Mouse (Mus musculus): ENCODE measurements around the gene Aifm1. TPM values are rescaled to one million over a fixed set of nuclear protein-coding genes. Genes with fewer than 3 reads are reported as not detected.
A peak's percentile ranks its signal among the peaks of the same experiment; 100 is the strongest.

The Aifm1 gene
- polyA plus RNA-seq, 1 experiment from 2014 or later = 65.7 TPM

DNA sequence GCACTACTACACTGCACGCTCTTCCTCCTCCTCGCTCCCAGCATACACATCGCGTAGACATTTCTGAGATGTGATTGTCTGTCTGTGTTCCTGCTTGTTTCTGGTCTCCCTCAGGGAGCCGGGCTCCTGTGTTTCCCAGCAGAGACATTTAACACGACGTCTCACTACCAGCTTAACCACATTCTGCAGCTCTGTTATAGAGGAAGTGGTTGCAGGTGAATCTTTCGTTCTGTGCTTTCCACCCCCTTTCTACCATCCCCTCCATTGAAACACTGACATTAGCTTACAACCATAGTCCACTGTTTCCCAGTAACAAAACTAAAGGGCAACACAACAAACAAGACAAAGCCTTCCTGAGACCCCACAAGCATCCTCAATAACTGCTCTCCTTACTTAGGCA, 19.6 kb downstream of the Aifm1 start:
- H3K36me3 ChIP-seq = peaks cover 34% of the 10 kb centered on the region
- no peak overlapping the region for H3K9ac ChIP-seq
- no peak overlapping the region for H3K27ac ChIP-seq
- H3K4me2 ChIP-seq = no peak overlapping the region
- no peaks in the 10 kb centered on the region for H3K4me1 ChIP-seq (replicated peaks)
- H3K27me3 ChIP-seq = no peaks in the 10 kb centered on the region
- H3K4me3 ChIP-seq (replicated peaks) = no peak overlapping the region
- ATAC-seq (ENCODE audit: low read depth) (no peak), DNase-seq (no peak)
- no peaks in the 10 kb centered on the region for H3K9me3 ChIP-seq (replicated peaks)
- 63% methylated on average over 8 of the region's 8 CpGs for WGBS (ENCODE audit: insufficient replicate concordance)

GRCm38 (mm10) chrX:48481687-48482086, 31.7 kb downstream of the Aifm1 start:
- Histone ChIP-seq H3K36me3 (peaks cover 52% of the 10 kb centered on the region), H3K4me3 (replicated peaks) (no peak overlapping the region), H3K27ac (no peak overlapping the region), H3K9ac (no peak overlapping the region), H3K9me3 (replicated peaks) (no peaks in the 10 kb centered on the region), H3K4me1 (replicated peaks) (no peaks in the 10 kb centered on the region), H3K27me3 (no peaks in the 10 kb centered on the region), H3K4me2 (no peak overlapping the region)
- DNase-seq (no peak), ATAC-seq (ENCODE audit: low read depth) (no peak)
- WGBS (ENCODE audit: insufficient replicate concordance) = 82% methylated on average over 7 of the region's 7 CpGs

GRCm38 (mm10) chrX:48481095-48481494, 32.3 kb downstream of the Aifm1 start:
- Histone ChIP-seq H3K9me3 (replicated peaks) (no peaks in the 10 kb centered on the region), H3K27ac (no peak overlapping the region), H3K4me3 (replicated peaks) (no peak overlapping the region), H3K27me3 (no peaks in the 10 kb centered on the region), H3K9ac (no peak overlapping the region), H3K4me2 (no peak overlapping the region), H3K36me3 (peaks cover 52% of the 10 kb centered on the region), H3K4me1 (replicated peaks) (no peaks in the 10 kb centered on the region)
- DNase-seq = no peak
- no peak for ATAC-seq (ENCODE audit: low read depth)
- WGBS (ENCODE audit: insufficient replicate concordance) = 73% methylated on average over 4 of the region's 4 CpGs

DNA sequence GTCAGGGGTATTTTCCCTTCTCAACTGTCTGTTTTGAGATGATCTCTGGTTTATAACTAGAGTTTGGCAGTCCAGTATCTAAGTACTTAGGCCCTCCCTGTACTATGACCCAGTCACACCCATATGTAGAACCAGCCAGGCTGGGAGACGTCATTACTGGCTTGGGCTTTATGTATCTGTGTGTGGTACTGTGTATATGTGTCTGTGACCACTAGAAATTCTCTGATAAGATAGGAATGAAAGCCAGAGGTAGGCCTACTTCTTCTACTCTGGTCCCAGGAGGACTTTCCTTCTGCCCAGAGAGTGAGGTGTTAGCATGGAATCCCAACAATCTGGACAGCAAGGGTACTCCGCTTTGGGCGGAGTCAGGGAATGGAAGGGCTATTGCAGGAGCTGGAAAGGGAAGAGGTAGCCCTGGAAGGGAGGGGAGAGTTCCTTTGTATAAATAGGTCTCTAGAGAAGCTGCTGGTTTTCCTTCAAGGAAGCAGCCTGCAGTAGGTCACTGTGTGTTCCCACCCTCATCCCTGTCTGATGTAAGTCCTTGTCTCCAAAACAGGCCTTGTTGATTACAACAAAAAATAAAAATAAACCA, 45.9 kb downstream of the Aifm1 start:
- Histone ChIP-seq H3K4me2 (no peak overlapping the region), H3K4me3 (replicated peaks) (no peak overlapping the region), H3K9me3 (replicated peaks) (no peaks in the 10 kb centered on the region), H3K27ac (no peak overlapping the region), H3K9ac (no peak overlapping the region), H3K27me3 (no peaks in the 10 kb centered on the region), H3K4me1 (replicated peaks) (0 out of 2 replicates have a peak, but pooled peaks cover 4% of the 10 kb centered on the region), H3K36me3 (no peaks in the 10 kb centered on the region)
- WGBS (ENCODE audit: insufficient replicate concordance) = 58% methylated on average over 3 of the region's 3 CpGs
- no peak for ATAC-seq (ENCODE audit: low read depth)
- DNase-seq = no peak

DNA sequence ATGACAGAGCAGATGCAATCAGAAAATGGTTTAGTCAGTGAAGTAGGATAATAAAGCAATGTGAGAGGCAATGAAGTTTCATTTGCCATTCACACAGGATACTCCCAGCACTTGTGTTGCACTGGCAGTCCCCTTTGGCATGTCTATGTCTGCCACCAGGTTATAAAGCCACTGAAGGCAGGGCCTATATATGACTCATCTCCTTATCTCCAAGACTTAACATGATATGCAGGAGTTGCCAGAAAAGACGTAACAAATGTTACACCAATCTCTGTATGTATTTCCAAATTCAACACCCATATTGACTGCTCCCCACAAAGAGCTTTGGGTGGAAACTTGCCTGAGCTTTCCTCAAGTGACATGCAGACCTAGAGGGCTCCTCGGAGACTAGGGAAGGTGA, 47.2 kb downstream of the Aifm1 start:
- Histone ChIP-seq H3K9ac (no peak overlapping the region), H3K4me3 (replicated peaks) (no peak overlapping the region), H3K9me3 (replicated peaks) (no peaks in the 10 kb centered on the region), H3K4me1 (replicated peaks) (0 out of 2 replicates have a peak, but pooled peaks cover 7% of the 10 kb centered on the region), H3K27ac (no peak overlapping the region), H3K36me3 (no peaks in the 10 kb centered on the region), H3K4me2 (no peak overlapping the region), H3K27me3 (0 out of 2 replicates have a peak, but pooled peaks cover 3% of the 10 kb centered on the region)
- ATAC-seq (ENCODE audit: low read depth) (no peak), DNase-seq (no peak)
- 42% methylated on average over 2 of the region's 2 CpGs for WGBS (ENCODE audit: insufficient replicate concordance)

GRCm38 (mm10) chrX:48464436-48464835, 48.9 kb downstream of the Aifm1 start:
- no peaks in the 10 kb centered on the region for H3K9me3 ChIP-seq (replicated peaks)
- H3K4me1 ChIP-seq (replicated peaks) = 0 out of 2 replicates have a peak, but pooled peaks cover 7% of the 10 kb centered on the region
- no peak for ATAC-seq (ENCODE audit: low read depth)
- H3K27me3 ChIP-seq = 0 out of 2 replicates have a peak, but pooled peaks cover 3% of the 10 kb centered on the region
- no peaks in the 10 kb centered on the region for H3K36me3 ChIP-seq
- no peak overlapping the region for H3K4me2 ChIP-seq
- H3K4me3 ChIP-seq (replicated peaks) = no peak overlapping the region
- 76% methylated on average over 6 of the region's 6 CpGs for WGBS (ENCODE audit: insufficient replicate concordance)
- H3K27ac ChIP-seq = no peak overlapping the region
- no peak for DNase-seq
- H3K9ac ChIP-seq = no peak overlapping the region

- Histone ChIP-seq H3K4me2 (no peak overlapping the region), H3K36me3 (no peaks in the 10 kb centered on the region), H3K4me1 (replicated peaks) (0 out of 2 replicates have a peak, but pooled peaks cover 7% of the 10 kb centered on the region), H3K27ac (no peak overlapping the region), H3K27me3 (0 out of 2 replicates have a peak, but pooled peaks cover 3% of the 10 kb centered on the region), H3K4me3 (replicated peaks) (no peak overlapping the region), H3K9ac (no peak overlapping the region), H3K9me3 (replicated peaks) (no peaks in the 10 kb centered on the region)
- 80% methylated on average over 4 of the region's 4 CpGs for WGBS (ENCODE audit: insufficient replicate concordance)
- ATAC-seq (ENCODE audit: low read depth) (no peak), DNase-seq (no peak)
Observed at GRCm38 (mm10) chrX:48463636-48464035, 49.7 kb downstream of the Aifm1 start.

GRCm38 (mm10) chrX:48462754-48463507, 50.4 kb downstream of the Aifm1 start, which contains the start of gene Elf4:
Elf4 (minus strand) TSS chrX:48463132.
- peak within 1 kb of the TSS; percentile 55 for H3K9ac ChIP-seq
- H3K27ac ChIP-seq = no peak within 1 kb of the TSS
- H3K9me3 ChIP-seq (replicated peaks) = no peaks in the 10 kb centered on the region
- 0 out of 2 replicates have a peak, but pooled peaks cover 7% of the 10 kb centered on the region for H3K4me1 ChIP-seq (replicated peaks)
- peak within 1 kb of the TSS; percentile 67 for H3K4me2 ChIP-seq
- ATAC-seq (ENCODE audit: low read depth) (peak; percentile 70; the same call in 1 of the 2 replicates), DNase-seq (peak; percentile 43)
- H3K4me3 ChIP-seq (replicated peaks) = peak within 1 kb of the TSS; percentile 46
- H3K27me3 ChIP-seq = 0 out of 2 replicates have a peak, but pooled peaks cover 3% of the 10 kb centered on the region
- H3K36me3 ChIP-seq = no peaks in the 10 kb centered on the region
- 13% methylated on average over 38 of the region's 38 CpGs for WGBS (ENCODE audit: insufficient replicate concordance)

GRCm38 (mm10) chrX:48462297-48462696, 51.1 kb downstream of the Aifm1 start:
- H3K27ac ChIP-seq = no peak overlapping the region
- 0 out of 2 replicates have a peak, but pooled peaks cover 7% of the 10 kb centered on the region for H3K4me1 ChIP-seq (replicated peaks)
- peak overlapping the region; percentile 67 for H3K4me2 ChIP-seq
- WGBS (ENCODE audit: insufficient replicate concordance) = 28% methylated on average over 4 of the region's 4 CpGs
- H3K27me3 ChIP-seq = 0 out of 2 replicates have a peak, but pooled peaks cover 3% of the 10 kb centered on the region
- no peak; the same call in 1 of the 2 replicates for ATAC-seq (ENCODE audit: low read depth)
- H3K9ac ChIP-seq = 0 out of 2 replicates have a peak overlapping the region, but pooled peaks have one; percentile 55
- H3K36me3 ChIP-seq = no peaks in the 10 kb centered on the region
- H3K9me3 ChIP-seq (replicated peaks) = no peaks in the 10 kb centered on the region
- no peak for DNase-seq
- peak overlapping the region; percentile 46 for H3K4me3 ChIP-seq (replicated peaks)

DNA sequence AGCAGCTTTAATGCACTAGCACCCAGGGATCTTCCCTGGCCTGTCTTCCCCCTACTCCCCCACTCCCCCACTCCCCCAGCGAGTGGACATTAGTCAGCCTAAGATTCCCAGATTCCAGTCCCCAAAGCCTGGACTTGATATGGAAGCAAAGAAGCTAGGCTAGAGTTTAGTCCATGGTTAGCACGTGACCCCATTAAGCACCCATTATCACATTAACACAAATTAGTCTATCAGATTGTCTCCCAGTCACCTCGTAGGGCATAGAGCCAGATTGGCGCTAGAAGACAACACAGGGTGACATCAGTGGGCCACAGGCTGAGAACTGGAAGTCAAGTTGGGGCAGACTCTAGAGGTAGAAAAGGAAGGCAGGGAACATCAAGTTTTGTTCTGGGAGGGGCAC, 52.4 kb downstream of the Aifm1 start:
- no peak overlapping the region for H3K9ac ChIP-seq
- 63% methylated on average over 4 of the region's 4 CpGs for WGBS (ENCODE audit: insufficient replicate concordance)
- H3K36me3 ChIP-seq = no peaks in the 10 kb centered on the region
- no peak overlapping the region for H3K4me2 ChIP-seq
- no peak for ATAC-seq (ENCODE audit: low read depth)
- H3K4me3 ChIP-seq (replicated peaks) = no peak overlapping the region
- H3K27ac ChIP-seq = no peak overlapping the region
- 0 out of 2 replicates have a peak, but pooled peaks cover 7% of the 10 kb centered on the region for H3K4me1 ChIP-seq (replicated peaks)
- H3K9me3 ChIP-seq (replicated peaks) = no peaks in the 10 kb centered on the region
- H3K27me3 ChIP-seq = 0 out of 2 replicates have a peak, but pooled peaks cover 3% of the 10 kb centered on the region
- no peak for DNase-seq

DNA sequence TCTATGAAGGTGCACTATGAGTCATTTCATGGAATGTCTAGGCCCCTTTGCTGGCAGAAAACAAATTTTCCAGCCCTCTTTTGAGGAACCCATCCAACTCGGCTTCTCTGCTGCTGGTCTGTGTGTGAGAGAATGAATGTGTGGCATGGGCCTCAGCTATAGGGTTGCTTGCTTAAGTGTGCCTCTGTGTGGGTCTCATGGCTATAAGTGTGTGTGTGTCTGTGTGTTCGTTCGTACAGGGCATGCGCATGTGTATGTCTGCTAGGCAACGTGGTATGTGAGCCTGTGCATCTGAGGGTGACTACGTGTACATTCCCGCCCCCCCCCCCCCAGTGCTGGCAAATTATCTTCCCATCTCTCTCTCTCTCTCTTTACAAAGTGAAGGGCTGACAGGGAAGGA, 52.9 kb downstream of the Aifm1 start:
- ATAC-seq (ENCODE audit: low read depth) = no peak
- Histone ChIP-seq H3K9ac (no peak overlapping the region), H3K4me2 (no peak overlapping the region), H3K9me3 (replicated peaks) (no peaks in the 10 kb centered on the region), H3K4me3 (replicated peaks) (no peak overlapping the region), H3K27ac (no peak overlapping the region), H3K36me3 (no peaks in the 10 kb centered on the region), H3K4me1 (replicated peaks) (0 out of 2 replicates have a peak, but pooled peaks cover 7% of the 10 kb centered on the region), H3K27me3 (0 out of 2 replicates have a peak, but pooled peaks cover 3% of the 10 kb centered on the region)
- WGBS (ENCODE audit: insufficient replicate concordance) = 64% methylated on average over 7 of the region's 7 CpGs
- no peak for DNase-seq
